Mouse (Mus musculus): ENCODE results near the gene Slc23a4.

Gene Slc23a4

DNA sequence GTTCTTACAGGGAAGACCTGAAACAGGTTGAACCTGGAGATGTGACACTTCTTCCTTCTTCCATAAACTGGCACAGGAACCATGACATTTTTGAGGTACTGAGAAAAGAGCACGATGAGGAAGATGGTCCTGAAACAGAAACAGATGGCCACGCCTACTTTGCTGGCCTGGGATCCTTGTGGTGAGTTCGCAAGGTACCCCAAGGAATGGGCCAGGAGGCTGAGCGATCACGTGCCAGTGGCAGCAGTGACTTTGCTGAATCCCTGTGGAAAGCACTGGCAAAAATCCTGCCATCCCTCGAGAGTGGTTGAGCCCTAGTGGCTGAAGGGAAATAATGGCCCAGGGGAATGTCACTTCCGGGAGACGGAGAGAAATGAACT is 32.4 kb downstream of the Slc23a4 start:
- DNase-seq (ENCODE audit: low read depth, low spot score): no peak

GRCm38 (mm10) chr6:34954926-34955861 is 33.0 kb downstream of the Slc23a4 start:
- DNase-seq (ENCODE audit: low read depth, low spot score): no peak

GRCm38 (mm10) chr6:34951956-34952667 is 36.1 kb downstream of the Slc23a4 start:
- DNase-seq (ENCODE audit: low read depth, low spot score): no peak

DNA sequence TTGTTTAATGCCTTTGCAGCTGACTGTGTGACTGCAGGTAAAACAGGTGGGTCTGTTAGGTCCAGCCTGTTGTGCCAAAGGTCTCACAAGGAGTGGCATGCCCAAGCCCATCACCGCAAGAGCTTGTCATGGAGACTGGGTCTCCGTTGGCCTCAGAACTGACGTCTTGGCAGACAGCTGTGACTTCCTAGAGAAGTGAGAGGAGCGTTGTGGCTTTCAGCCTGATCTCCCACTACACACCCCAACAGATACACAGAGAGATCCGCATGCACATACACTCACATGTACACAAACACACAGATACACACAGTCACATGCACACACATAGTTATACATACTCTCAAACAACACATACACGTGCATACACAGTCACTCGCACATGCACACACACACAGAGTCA is 36.7 kb downstream of the Slc23a4 start:
- no peak for DNase-seq (ENCODE audit: low read depth, low spot score)

DNA sequence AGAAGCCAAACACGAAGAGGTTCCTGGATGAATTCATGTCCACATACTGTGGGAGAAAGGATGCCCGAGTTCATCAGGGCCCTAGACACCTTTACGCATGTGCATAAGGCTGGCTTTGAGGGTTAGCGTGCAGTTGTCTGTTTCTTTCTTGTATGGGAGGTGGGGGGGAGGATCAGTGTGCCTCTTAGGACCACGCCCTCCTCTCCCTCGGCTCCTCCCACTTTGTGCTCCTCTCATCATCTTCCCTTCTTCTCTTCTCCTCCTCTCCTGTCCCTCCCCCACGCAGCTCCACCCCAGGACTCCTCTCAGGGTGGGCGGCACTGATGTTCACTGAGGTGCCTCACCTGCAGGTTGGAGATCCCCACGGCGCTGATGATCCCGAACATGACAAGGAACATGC is 39.7 kb downstream of the Slc23a4 start:
- no peak for DNase-seq (ENCODE audit: low read depth, low spot score)

- no peak for DNase-seq (ENCODE audit: low read depth, low spot score)
Observed at GRCm38 (mm10) chr6:34946486-34947079, 41.6 kb downstream of the Slc23a4 start.

- no peak for DNase-seq (ENCODE audit: low read depth, low spot score)
Observed at GRCm38 (mm10) chr6:34943499-34943898, 44.7 kb downstream of the Slc23a4 start.

DNA sequence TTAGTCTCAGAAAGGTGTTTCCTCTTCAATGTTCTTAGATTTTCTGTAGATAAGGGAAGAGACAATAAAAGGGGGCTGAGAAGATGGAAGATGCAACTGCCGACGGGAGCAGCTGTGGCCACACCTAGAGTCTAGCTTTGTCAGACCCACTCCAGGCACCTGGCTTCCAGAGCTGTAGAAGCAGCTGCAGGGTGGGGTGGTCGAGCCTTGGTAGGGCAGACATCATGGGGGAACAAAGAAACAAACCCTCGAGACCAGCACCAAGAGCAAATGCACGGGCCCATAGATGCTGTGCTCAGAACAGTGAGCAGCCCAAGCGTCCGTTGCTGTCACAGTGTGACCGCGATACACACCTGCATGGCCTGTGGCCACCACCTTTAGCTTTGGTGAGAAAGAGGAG is 45.8 kb downstream of the Slc23a4 start:
- no peak for DNase-seq (ENCODE audit: low read depth, low spot score)

DNA sequence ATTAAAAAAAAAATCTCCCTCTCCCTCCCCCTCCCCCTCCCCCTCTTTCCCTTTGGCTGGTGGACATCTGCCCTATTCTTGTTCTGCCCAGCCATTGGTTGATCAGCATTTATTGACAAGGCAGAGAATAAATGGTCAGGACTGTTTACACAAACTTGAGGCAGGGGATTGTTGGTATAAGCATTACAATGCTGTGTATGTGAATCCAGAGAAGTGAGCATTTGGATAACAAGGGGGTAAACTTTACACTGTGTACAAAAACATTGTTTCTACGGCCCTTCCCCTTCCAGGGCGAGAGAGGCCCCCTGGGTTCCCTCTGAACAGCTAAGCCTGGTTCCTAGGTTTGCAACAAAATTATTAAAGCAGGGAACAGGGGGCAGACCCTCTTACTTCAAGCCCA is 46.7 kb downstream of the Slc23a4 start:
- DNase-seq (ENCODE audit: low read depth, low spot score): no peak

DNA sequence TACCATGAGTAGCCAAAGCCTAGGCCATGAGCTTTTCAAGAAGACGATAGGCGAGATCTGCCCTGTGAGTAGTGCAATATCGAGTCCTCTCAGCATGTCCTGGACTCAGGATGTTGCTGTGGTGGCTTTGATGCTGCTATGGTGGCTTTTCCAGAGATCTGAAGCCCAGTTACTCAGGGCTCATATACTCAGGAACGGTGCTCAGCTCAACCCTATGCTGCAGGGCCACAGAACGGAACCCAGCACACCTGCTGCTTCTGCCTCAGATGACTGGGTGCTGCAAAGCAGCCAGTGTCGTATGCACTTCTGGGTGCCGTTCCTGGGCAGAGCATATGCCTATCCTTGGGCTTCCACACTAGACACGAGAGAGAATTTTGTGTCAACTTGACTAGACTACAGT is 48.8 kb downstream of the Slc23a4 start:
- no peak for DNase-seq (ENCODE audit: low read depth, low spot score)

DNA sequence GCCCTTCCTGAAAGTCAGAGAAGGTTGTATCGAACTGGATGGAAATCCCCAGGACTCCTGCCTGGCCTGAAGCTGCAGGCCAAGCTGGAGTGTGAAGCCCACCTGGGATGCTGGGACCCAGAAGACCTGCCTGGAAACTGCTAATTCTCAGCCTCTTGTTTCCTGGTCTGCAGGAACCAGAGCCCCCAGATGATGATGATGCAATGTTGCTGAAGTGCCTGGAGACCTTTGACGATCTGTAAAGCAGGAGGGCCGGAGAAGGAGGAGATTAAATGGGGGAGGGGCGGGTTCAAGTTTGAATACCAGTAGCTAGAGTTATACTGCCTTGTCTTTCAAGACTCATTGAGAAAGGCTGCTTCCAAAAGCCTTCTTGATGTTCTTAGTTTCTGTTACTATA is 49.3 kb downstream of the Slc23a4 start:
- no peak for DNase-seq (ENCODE audit: low read depth, low spot score)

- DNase-seq (ENCODE audit: low read depth, low spot score): no peak
Observed at GRCm38 (mm10) chr6:34938280-34938928, 49.8 kb downstream of the Slc23a4 start.

GRCm38 (mm10) chr6:34936743-34937142 is 51.5 kb downstream of the Slc23a4 start:
- no peak for DNase-seq (ENCODE audit: low read depth, low spot score)

GRCm38 (mm10) chr6:34932633-34933032 is 55.6 kb downstream of the Slc23a4 start:
- no peak for DNase-seq (ENCODE audit: low read depth, low spot score)

GRCm38 (mm10) chr6:34927594-34927993 is 60.6 kb downstream of the Slc23a4 start:
- no peak for DNase-seq (ENCODE audit: low read depth, low spot score)

DNA sequence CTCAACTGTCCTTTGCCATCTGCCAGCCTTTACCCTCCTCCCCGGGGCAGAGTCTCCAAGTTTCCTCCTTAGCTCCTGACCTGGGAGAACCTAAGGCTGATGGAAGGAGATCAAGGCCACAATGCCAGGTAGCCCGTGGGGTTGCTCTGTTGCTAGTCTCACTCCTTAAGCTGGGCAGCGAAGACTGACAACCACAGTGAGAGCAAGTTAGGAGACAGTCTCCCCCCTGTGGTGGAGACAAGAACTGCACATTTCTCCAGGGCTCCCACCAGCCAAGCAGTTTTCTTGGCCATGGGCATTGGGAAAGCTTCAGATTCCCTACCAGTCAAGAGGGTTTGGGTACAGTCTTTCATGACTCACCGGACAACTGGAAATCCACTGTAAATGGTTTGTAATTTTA is 61.0 kb downstream of the Slc23a4 start:
- no peak for DNase-seq (ENCODE audit: low read depth, low spot score)

DNA sequence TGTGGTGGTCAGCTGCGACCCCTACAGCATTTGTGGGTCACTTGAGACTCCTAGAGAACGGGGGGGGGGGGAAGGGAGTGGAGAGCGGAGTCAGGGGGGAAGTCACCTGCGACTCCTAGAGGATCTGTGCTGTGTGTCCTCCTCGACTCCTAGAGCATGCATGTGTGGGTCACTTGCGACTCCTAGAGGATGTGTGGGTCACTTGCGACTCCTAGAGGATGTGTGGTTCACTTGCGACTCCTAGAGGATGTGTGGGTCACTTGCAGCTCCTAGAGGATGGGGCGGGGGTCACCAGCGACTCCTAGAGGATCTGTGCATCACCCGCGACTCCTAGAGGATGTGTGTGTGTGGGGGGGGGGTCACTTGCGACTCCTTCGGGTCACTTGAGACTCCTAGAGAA is 66.3 kb downstream of the Slc23a4 start:
- DNase-seq (ENCODE audit: low read depth, low spot score): no peak

- no peak for DNase-seq (ENCODE audit: low read depth, low spot score)
Observed at GRCm38 (mm10) chr6:34920631-34921030, 67.6 kb downstream of the Slc23a4 start.

GRCm38 (mm10) chr6:34919956-34920355 is 68.2 kb downstream of the Slc23a4 start, which contains the start of gene Stra8:
Gene Stra8 (plus strand): TSS chr6:34920163.
- no peak for DNase-seq (ENCODE audit: low read depth, low spot score)

- DNase-seq (ENCODE audit: low read depth, low spot score): no peak
Observed at GRCm38 (mm10) chr6:34919146-34919545, 69.1 kb downstream of the Slc23a4 start.

GRCm38 (mm10) chr6:34914462-34914861 is 73.7 kb downstream of the Slc23a4 start:
- no peak for DNase-seq (ENCODE audit: low read depth, low spot score)
